Mouse (Mus musculus): ENCODE data around the gene Ankrd31.
"Not testable (repeated sequence)": the region's sequence is repeated elsewhere in the genome, so short reads cannot be mapped to it uniquely, and the experiment has no call there.

Ankrd31 gene

DNA sequence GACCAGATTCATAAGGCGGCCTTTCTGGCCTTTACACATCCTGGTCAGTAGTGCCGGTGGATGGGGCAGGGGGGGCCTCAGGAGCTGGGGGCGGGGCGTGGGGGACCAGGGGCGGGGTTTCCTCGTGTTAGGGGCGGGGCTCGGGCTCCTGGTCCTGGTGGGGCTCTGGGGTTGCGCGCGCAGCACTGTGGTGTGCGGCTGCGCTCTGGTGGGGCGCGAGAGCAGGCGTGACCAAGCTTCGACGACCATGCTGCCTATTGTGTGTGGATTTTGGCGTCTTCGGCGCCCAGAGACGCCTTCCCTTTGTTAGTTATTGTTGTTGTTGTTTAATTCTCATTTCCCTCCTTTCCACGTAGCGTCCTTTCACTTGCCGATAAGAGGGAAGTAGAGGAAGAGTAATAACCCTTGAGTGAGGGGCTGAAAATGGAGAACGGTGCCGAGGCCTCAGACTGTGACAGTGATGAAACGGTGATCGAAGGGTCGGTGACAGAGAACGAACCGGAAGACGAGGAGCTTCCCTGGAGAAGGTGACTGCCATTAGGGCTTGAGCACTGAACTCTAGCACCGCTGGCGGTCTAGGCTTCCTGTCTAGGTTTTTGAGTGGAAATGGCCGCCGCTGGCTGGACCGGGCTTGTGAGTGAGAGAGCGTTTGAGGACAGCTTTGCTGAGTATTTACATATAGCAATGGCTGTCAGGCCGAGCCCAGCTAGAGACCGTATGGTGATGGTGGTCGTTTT lies at the start of gene Ankrd31:
TSS of gene Ankrd31 (plus strand) at position 164 of the 737 bp plus-strand sequence.
- DNase-seq (ENCODE audit: low spot score in 2 of 2), result no peak

GRCm38 (mm10) chr13:96702567-96703278 lies 45.3 kb upstream of the Ankrd31 start:
- DNase-seq (ENCODE audit: low spot score in 2 of 2), result no peak

DNA sequence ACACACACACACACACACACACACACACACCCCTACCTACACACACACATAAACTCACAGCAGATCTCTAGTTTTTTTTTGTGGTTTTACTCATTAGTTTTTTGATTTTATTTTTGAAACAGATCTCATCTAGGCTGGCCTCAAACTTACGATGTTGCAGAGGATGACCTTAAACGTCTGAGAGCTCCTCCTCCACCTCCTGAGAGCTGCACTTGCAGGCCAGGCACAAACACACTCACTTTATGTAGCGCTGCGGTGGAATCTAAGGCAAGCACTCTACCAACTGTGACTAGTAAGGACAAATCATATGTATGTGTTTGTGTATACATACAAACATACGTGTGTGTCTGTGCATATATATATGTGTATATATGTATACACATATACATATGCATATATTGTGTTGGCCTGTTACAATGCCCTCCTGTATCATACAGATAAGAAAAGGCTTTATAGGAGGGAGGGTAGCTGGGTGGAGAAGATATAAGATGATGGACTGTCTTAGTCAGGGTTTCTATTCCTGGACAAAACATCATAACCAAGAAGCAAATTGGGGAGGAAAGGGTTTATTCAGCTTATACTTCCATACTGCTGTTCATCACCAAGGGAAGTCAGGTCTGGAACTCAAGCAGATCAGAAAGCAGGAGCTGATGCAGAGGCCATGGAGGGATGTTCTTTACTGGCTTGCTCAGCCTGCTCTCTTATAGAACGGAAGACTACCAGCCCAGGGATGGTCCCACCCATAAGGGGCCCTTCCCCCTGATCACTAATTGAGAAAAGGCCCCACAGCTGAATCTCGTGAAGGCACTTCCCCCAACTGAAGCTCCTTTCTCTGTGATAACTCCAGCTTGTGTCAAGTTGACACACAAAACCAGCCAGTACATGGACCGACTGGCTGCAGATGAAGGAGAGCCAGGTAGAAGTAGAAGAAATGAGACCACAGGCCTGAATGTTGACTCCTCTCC lies 38.5 kb upstream of the Ankrd31 start:
- no peak for DNase-seq (ENCODE audit: low spot score in 2 of 2)

DNA sequence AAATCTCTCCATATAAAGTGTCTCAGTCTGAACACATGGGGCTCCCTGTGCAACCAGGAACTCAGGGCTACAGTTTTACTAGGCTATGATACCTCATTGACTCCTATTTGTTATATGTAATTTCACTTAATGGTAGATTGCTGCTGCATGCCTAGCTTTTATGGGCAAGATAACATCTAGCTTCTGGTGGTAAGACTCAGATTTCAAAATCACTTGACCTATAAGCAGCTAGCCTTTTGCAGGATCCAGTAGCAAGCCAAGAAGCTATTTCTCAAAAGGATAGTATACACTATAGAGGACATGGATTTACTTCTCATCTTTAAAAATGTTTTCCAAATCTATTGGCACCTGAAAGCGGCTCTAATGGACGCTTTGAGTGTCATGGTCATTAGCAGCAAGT lies 31.8 kb upstream of the Ankrd31 start:
- no peak for DNase-seq (ENCODE audit: low spot score in 2 of 2)

DNA sequence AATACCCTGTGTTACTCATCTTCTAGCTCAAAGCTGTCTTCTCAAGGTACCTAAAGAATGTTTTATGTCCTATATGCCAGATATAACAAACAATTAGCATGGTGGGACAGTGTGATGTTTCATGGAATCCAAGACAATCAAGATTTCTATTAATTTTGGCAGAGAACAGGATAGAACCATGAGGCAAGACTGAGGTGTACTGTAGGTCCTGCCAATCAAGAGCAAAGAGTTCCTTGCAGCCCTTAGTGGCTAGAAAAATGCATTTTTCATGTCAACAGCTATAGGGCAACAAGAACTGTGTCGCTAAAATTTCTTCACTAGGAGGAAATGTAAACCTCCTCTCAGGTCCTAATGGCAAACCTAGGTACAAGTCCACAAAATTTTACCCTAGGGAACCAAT lies 30.3 kb upstream of the Ankrd31 start:
- no peak for DNase-seq (ENCODE audit: low spot score in 2 of 2)

GRCm38 (mm10) chr13:96720003-96720402 lies 28.1 kb upstream of the Ankrd31 start:
- DNase-seq (ENCODE audit: low spot score in 2 of 2), result no peak

- no peak for DNase-seq (ENCODE audit: low spot score in 2 of 2)
These were observed 19.8 kb upstream of the Ankrd31 start for GRCm38 (mm10) chr13:96728289-96728688.

DNA sequence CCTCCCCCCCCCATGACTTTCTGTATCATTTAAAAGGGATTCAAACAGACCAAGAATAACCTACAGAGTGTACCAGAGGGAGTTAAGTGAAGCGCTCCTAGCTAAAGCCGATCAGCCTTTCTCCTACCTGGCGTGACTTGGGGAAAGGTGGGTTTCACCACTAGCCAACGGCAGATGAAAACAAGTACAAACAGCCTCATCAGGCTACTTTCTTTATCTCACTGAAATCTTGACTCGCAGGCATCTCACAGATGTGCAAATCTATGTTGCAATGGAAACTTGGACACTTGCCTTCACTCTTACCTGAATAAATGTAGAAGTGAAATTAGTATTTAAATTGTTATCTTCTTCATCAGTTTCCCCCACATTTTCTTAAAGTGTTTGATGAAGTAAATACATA lies 18.9 kb upstream of the Ankrd31 start:
- no peak for DNase-seq (ENCODE audit: low spot score in 2 of 2)

DNA sequence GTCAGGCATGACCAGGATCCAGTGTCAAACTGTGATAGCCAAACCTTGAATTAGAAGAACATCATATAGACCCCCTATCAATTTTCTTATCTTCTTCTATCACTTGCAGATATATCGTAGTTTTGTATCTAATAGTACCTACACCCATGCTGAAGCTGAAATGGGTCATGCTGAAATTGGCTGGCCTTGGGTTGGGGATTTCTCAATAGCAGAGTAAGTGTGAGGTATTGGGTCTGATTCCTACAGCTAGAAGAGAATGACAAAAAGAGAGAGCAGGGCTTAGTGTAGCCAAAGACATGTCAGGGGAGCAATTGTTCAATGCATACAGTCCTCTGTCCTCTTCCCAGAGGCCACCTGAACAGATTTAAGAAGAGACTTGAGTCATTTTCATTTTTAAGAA lies 18.0 kb upstream of the Ankrd31 start:
- no peak for DNase-seq (ENCODE audit: low spot score in 2 of 2)

- DNase-seq (ENCODE audit: low spot score in 2 of 2), result no peak
These were observed 12.9 kb upstream of the Ankrd31 start for GRCm38 (mm10) chr13:96735175-96735574.

- DNase-seq (ENCODE audit: low spot score in 2 of 2), result no peak
These were observed 7.9 kb upstream of the Ankrd31 start for GRCm38 (mm10) chr13:96740159-96740558.

DNA sequence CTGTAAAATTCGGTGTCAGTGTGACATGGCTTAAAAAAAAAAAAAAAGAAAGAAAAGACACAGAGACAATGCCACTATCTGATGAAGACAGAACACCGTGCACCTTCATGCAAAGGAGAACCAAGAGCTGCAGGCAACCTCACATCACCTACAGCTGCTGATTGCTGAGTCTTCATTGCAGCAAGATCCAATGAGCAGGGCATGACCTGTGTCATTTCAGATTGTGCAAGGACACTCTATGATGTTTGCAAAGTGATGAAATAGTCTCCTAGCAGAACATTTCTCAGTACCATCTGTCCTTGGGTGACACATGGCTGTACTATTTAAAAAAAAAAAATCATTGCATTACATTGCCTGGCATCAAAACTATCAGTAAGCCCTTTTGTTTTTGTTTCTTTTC lies 5.2 kb upstream of the Ankrd31 start:
- no peak for DNase-seq (ENCODE audit: low spot score in 2 of 2)

DNA sequence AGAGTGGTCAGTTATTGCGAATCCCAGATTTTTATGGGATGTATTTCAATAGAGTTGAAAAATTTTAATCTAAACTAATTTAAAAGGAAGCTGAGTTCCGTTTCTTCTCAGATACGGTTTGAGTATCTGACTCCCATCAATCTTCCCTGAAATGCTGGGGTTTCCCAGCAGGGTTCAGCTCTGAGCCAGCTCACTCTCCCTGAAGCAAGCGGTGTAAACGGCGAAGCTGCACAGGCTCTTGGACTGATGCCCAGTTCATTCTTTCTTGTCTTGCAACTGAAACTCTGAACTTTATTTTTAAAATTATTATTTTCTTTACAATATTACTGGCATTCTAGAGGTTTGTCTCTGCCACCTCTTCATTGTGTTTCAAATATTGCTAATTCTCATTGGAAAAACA lies 2.0 kb upstream of the Ankrd31 start:
- DNase-seq (ENCODE audit: low spot score in 2 of 2), result no peak

GRCm38 (mm10) chr13:96749859-96750258 lies 1.8 kb downstream of the Ankrd31 start:
- DNase-seq (ENCODE audit: low spot score in 2 of 2), result no peak

GRCm38 (mm10) chr13:96760848-96761247 lies 12.8 kb downstream of the Ankrd31 start:
- DNase-seq (ENCODE audit: low spot score in 2 of 2), result no peak

- not testable (repeated sequence) for DNase-seq (ENCODE audit: low spot score in 2 of 2)
These were observed 38.0 kb downstream of the Ankrd31 start for GRCm38 (mm10) chr13:96786071-96786470.

DNA sequence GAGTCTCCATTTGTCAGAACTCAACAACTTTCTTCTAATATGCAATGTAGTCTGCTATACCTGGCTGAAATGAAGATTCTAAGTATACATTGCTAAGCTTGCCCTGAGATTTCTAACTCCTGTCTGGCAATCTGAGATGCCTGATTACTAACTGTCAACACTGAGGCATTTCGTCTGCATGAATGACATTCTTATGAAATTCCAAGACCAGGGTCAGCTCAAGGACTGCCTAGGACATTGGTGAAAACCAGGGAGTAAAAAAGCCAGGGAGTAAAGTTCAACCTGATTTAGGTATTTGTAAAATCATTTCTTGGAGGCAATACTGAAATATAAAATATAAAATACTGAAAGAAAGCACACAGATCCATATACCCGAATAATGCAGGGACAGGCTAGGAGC lies 45.4 kb downstream of the Ankrd31 start:
- DNase-seq (ENCODE audit: low spot score in 2 of 2), result no peak

DNA sequence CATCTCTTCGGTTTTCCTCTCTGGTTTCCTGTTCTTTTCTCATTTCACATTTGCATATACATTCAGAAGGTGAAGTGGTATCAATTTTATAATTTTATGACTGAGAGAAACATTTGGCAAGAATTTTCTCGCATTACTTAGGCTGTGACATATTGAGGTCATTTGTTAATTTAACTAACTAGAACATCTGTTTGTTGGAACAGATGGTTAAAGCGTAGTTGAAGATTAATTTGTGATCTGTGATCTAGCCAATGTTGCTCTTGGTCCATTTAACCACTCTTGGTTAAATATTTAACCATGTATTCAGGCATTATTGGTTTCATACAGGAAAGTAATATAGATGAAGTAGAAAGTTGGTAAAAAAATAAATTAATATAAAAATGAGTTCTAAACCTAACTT lies 47.2 kb downstream of the Ankrd31 start:
- no peak for DNase-seq (ENCODE audit: low spot score in 2 of 2)

DNA sequence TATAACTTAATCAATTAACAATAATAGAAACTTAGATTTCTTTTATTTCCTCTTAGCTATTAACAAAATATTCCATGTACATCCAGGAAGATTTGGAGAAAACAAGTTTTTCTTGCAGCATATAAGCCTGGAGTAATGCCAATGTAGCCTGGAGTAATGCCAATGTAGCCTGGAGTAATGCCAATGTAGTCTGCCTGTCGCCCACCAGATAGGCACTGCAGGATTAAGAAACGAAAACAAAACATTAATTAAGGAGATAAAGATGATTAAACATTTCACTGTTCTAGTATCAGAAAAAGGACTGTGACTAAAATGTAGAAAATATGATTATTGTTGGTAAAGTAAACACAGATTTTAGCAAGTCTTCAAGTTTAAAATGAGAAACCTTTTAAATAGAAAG lies 49.4 kb downstream of the Ankrd31 start:
- DNase-seq (ENCODE audit: low spot score in 2 of 2), result no peak

- DNase-seq (ENCODE audit: low spot score in 2 of 2), result no peak
These were observed 101.7 kb downstream of the Ankrd31 start for GRCm38 (mm10) chr13:96849752-96850151.

- no peak for DNase-seq (ENCODE audit: low spot score in 2 of 2)
These were observed 104.1 kb downstream of the Ankrd31 start for GRCm38 (mm10) chr13:96852133-96852532.

DNA sequence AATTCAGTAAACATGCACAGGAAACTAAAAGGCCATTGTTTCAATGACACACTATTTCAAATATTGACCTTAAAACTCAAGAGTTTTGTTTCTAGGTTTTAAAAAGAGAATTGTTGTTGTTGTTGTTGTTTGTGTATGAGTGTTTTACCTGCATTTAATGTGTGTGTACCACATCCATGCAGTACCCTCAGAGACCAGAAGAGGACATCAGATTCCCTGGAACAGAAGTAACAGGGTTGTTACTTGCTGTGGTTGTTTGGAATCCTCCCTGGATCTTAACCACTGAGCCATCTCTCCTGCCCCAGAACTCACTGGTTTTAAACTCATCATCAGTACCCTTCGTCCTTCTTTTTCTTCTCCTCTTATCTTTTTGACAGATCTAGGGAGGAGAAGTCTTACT lies 105.2 kb downstream of the Ankrd31 start:
- no peak for DNase-seq (ENCODE audit: low spot score in 2 of 2)

Measured in spleen, postnatal 10 days (tissue).